Mouse (Mus musculus) embryonic fibroblast, embryonic 13.5 days (primary cell): ENCODE results near the gene Catsperd. TPM values are rescaled to one million over a fixed set of nuclear protein-coding genes. Genes with fewer than 3 reads are reported as not detected.

Source experiments
- H3K27ac ChIP-seq: 2 replicates; pipeline ENCODE4 v1.5.1; 2012; ENCODE audit warnings: low read length, control low read depth, inconsistent platforms; ENCODE audit not compliant: insufficient read depth
- H3K4me1 ChIP-seq: 2 replicates; pipeline ENCODE4 v1.6.1; 2011; ENCODE audit warnings: low read length; ENCODE audit not compliant: control insufficient read depth, insufficient read depth
- H3K4me3 ChIP-seq: 2 replicates; pipeline ENCODE4 v1.5.1; 2011; ENCODE audit warnings: mild to moderate bottlenecking, control low read depth, low read length; ENCODE audit not compliant: insufficient read depth
- CTCF ChIP-seq: IDR thresholded peaks from 2 replicates; pipeline ENCODE4 v1.5.1; 2011; ENCODE audit warnings: mild to moderate bottlenecking, control low read depth, low read length, moderate library complexity, borderline replicate concordance; ENCODE audit not compliant: insufficient read depth
- POLR2A ChIP-seq: IDR thresholded peaks from 2 replicates; pipeline ENCODE4 v1.6.1; 2011; ENCODE audit warnings: low read depth, mild to moderate bottlenecking, control low read depth, low read length, moderate library complexity
- polyA plus RNA-seq: library from polyadenylated mRNA; stranded (reverse); fragments of >200 nt; gene quantifications from 2 replicates; pipeline ENCODE4 v1.2.4, GENCODE M21; 2011; ENCODE audit warnings: low read depth; ENCODE audit not compliant: missing spikeins, insufficient read length

Gene Catsperd
- 0.38 and 0.56 TPM in 2 replicates for polyA plus RNA-seq

GRCm38 (mm10) chr17:56627530-56628277 lies at the start of gene Catsperd:
Catsperd (plus strand) TSS chr17:56628143.
- Histone ChIP-seq H3K4me3 (peak within 1 kb of the TSS; percentile 50), H3K4me1 (0 out of 2 replicates have a peak, but pooled peaks cover 8% of the 10 kb centered on the region), H3K27ac (no peak within 1 kb of the TSS)
- TF ChIP-seq POLR2A (no peak), CTCF (no peak)

GRCm38 (mm10) chr17:56583071-56583470 lies 44.9 kb upstream of the Catsperd start:
- no peak overlapping the region for H3K27ac ChIP-seq
- TF ChIP-seq POLR2A (no peak), CTCF (no peak)
- peaks cover 17% of the 10 kb centered on the region for H3K4me1 ChIP-seq
- H3K4me3 ChIP-seq: peak overlapping the region; percentile 77

- H3K4me3 ChIP-seq: peak overlapping the region; percentile 77
- no peak for TF ChIP-seq CTCF
- TF ChIP-seq POLR2A: no peak
- peak overlapping the region; percentile 73 for H3K27ac ChIP-seq
- peaks cover 17% of the 10 kb centered on the region for H3K4me1 ChIP-seq
These were observed 44.2 kb upstream of the Catsperd start for GRCm38 (mm10) chr17:56583611-56584256.

GRCm38 (mm10) chr17:56584257-56585130 lies 43.4 kb upstream of the Catsperd start, which contains the start of the genes Safb2 and Safb:
Safb2 (minus strand) TSS chr17:56584585.
Safb (plus strand) TSS chr17:56584825.
- Histone ChIP-seq H3K4me3 (peak within 1 kb of the TSS; percentile 77), H3K4me1 (peaks cover 17% of the 10 kb centered on the region), H3K27ac (peak within 1 kb of the TSS; percentile 91)
- TF ChIP-seq POLR2A (peak; percentile 92), CTCF (no peak)

- Histone ChIP-seq H3K4me3 (peak overlapping the region; percentile 74), H3K4me1 (peaks cover 17% of the 10 kb centered on the region), H3K27ac (peak overlapping the region; percentile 91)
- TF ChIP-seq POLR2A: no peak
- TF ChIP-seq CTCF: no peak
These were observed 42.6 kb upstream of the Catsperd start for GRCm38 (mm10) chr17:56585171-56585821.

GRCm38 (mm10) chr17:56587773-56588172 lies 40.2 kb upstream of the Catsperd start:
- no peak overlapping the region for H3K27ac ChIP-seq
- no peak overlapping the region for H3K4me3 ChIP-seq
- H3K4me1 ChIP-seq: peaks cover 9% of the 10 kb centered on the region
- TF ChIP-seq CTCF (no peak), POLR2A (no peak)

- TF ChIP-seq CTCF: no peak
- no peak for TF ChIP-seq POLR2A
- no peak overlapping the region for H3K4me3 ChIP-seq
- H3K27ac ChIP-seq: no peak overlapping the region
- peaks cover 9% of the 10 kb centered on the region for H3K4me1 ChIP-seq
These were observed 39.0 kb upstream of the Catsperd start for GRCm38 (mm10) chr17:56588921-56589320.

GRCm38 (mm10) chr17:56592553-56592952 lies 35.4 kb upstream of the Catsperd start:
- no peak for TF ChIP-seq POLR2A
- no peak for TF ChIP-seq CTCF
- Histone ChIP-seq H3K4me1 (no peaks in the 10 kb centered on the region), H3K27ac (no peak overlapping the region), H3K4me3 (no peak overlapping the region)
